Mouse (Mus musculus) embryonic stem cell, embryonic (primary cell): ENCODE results near the gene Fhad1.

ENCODE experiments used
- CTCF ChIA-PET, 4 experiments: fragments of 300-600 bp in 2 of 4; fragments of 350-600 bp in 2 of 4; sonication (Branson Sonifier 250); formaldehyde crosslinking; loops; one replicate each; lab custom pipeline; 2022; ENCODE audit warnings: inconsistent platforms in 2 of 4; lab: Charles Lee
- POLR2A ChIA-PET, 4 experiments: fragments of 300-600 bp in 2 of 4; fragments of 350-600 bp in 2 of 4; sonication (Branson Sonifier 250); formaldehyde crosslinking; loops; one replicate each; lab custom pipeline; 2022; ENCODE audit warnings: antibody characterized with exemption in 4 of 4, inconsistent platforms in 1 of 4; lab: Charles Lee

Fhad1 gene

DNA sequence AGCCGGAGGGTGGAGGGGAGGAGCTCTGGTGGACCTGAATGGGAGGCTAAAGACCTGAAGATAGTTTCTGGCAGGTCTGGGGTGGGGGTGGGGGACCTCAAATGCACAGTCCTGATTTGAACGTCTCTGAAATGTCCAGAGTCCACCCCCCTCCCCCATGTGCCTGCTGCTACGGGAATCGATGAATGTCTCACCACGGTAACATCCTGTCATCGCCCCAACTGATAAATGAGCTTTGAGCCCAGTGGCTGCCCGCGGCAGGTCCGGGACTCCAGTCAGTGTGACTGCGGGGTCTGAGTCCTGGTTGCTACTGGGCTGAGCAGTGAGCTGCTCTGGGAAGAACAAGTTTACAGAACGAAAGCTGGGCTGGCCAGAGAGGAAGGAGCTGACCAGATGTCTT lies 72.5 kb downstream of the Fhad1 start:
- CTCF ChIA-PET, result interaction anchor here in 1 of 4 experiments (0.6 kb wide), 1 partner anchor 68 kb away, joined by 4 read pairs; no protein-coding TSS in a partner anchor

GRCm38 (mm10) chr4:141941289-141941688 lies 73.6 kb downstream of the Fhad1 start:
- POLR2A ChIA-PET, result interaction anchor here in 2 of 4 experiments (0.7 to 1.2 kb wide), 2 partner anchors 12 to 40 kb away, joined by 3 read pairs; no protein-coding TSS in a partner anchor
- CTCF ChIA-PET, result no interaction called here

More for the DNA sequence above, 72.5 kb downstream of the Fhad1 start:
- POLR2A ChIA-PET, result interaction anchor here in 3 of 4 experiments (0.6 to 1.2 kb wide), 6 partner anchors 9 to 1399 kb away, joined by 3 to 9 read pairs (median 3); no protein-coding TSS in a partner anchor

GRCm38 (mm10) chr4:141938535-141938934 lies 76.3 kb downstream of the Fhad1 start:
- ChIA-PET CTCF (interaction anchor here (0.6 to 1.5 kb wide), 10 partner anchors 10 to 554 kb away, joined by 3 to 5 read pairs (median 3); partner anchors contain the start of gene Casp9 (in 1 of the 4)), POLR2A (interaction anchor here in 1 of 4 experiments (0.8 kb wide), 1 partner anchor 19 kb away, joined by 3 read pairs; no protein-coding TSS in a partner anchor)

GRCm38 (mm10) chr4:141932785-141933574 lies 81.9 kb downstream of the Fhad1 start:
- ChIA-PET POLR2A (interaction anchor here in 3 of 4 experiments (0.6 to 1.5 kb wide), 5 partner anchors 10 to 61 kb away, joined by 3 to 4 read pairs (median 3); no protein-coding TSS in a partner anchor), CTCF (no interaction called here)

DNA sequence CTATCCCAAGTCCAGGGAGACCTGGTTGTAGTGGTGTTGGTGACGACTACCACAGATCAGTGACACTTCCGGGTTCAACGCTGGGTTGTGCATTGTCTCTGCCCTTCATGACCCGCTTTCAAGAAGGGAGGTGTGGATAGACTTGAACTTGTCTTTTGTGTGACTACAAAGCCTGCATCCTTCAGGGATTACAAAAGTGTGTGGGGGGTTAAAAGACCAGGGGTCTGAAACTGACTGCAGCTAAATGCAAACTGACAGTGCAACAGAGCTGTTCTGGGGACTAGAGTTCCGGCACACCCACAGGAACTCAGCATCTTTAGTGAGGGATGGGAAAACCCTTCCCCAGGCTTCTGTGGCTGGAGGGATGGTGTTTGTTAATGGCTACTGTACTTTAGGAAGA lies 83.4 kb downstream of the Fhad1 start:
- ChIA-PET CTCF (no interaction called here), POLR2A (interaction anchor here in 2 of 4 experiments (0.6 to 1.0 kb wide), 4 partner anchors 24 to 63 kb away, joined by 3 to 6 read pairs (median 4); no protein-coding TSS in a partner anchor)

DNA sequence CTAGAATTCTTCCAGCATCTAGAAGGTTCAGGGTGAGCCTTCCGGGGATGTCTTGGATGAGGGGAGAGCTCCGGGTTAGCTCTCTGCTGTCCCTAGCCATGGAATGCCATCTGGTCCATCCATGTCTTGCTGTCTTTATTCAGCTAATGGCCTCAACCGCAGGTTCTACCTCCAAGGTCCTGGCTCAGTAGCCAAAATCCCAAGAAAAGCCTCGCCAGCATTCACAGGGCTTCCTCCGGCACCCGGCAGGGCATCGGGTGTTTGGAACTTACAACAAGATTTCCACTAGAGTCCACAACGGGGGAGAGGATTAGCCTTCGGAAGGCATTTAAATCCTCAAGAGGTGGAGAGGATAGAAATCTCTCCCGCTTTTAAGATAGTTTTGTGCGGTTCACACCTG lies 84.9 kb downstream of the Fhad1 start:
- ChIA-PET POLR2A (interaction anchor here in 2 of 4 experiments (1.0 kb wide), 2 partner anchors 10 to 237 kb away, joined by 3 read pairs; no protein-coding TSS in a partner anchor), CTCF (interaction anchor here in 1 of 4 experiments (1.3 kb wide), 1 partner anchor 64 kb away, joined by 3 read pairs; no protein-coding TSS in a partner anchor)

DNA sequence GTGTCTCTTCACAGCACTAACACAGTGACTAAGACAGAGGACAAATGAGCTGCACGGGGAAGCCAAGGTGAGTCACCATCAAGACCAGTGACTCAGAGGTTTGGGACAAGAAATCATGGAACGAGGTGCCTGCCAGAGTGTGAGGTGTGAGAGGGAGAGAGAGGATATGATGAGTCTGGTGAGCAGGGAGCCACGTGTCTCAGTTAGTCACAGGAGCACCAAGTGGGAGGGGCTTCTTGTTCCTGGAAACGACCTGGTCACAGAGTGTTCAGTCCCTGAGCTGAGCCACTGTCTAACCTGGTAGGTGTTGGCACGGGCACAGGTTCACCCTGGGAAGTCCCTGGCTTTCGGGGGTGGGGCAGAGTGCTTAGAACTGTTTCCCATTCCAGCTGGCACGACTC lies 86.0 kb downstream of the Fhad1 start:
- POLR2A ChIA-PET, result interaction anchor here in 3 of 4 experiments (0.5 to 1.2 kb wide), 15 partner anchors 9 to 364 kb away, joined by 3 to 5 read pairs (median 3); partner anchors contain the start of gene Dnajc16 (in 1 of the 3)

GRCm38 (mm10) chr4:141925781-141926345 lies 89.0 kb downstream of the Fhad1 start:
- POLR2A ChIA-PET, result interaction anchor here in 3 of 4 experiments (0.6 to 1.6 kb wide), 5 partner anchors 10 to 323 kb away, joined by 3 to 5 read pairs (median 3); partner anchors contain the start of gene Casp9 (in 1 of the 3)
- CTCF ChIA-PET, result interaction anchor here in 2 of 4 experiments (0.6 to 1.1 kb wide), 3 partner anchors 37 to 267 kb away, joined by 3 read pairs; no protein-coding TSS in a partner anchor

More for the DNA sequence above, 86.0 kb downstream of the Fhad1 start:
- CTCF ChIA-PET, result interaction anchor here in 1 of 4 experiments (0.6 to 1.3 kb wide), 2 partner anchors 10 to 62 kb away, joined by 3 read pairs; no protein-coding TSS in a partner anchor

DNA sequence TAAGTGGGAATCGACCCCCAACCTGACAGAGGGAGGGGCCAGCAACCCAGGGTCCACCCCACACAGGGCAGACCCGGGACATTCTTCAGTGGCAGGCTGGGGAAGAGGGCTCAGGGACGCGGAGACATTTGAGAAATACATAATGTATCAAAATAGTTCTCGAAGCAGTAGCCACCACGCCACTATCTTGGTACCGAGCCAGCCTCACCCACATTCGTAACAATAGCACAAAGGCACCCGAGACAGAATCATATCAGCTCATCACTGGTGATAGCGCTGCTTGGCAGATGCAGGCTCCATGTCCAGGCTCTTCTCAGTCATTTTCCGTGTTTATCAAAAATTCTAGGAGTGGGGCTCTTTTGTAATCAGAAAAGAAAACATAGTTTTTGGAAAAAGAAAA lies 90.9 kb downstream of the Fhad1 start:
- CTCF ChIA-PET, result no interaction called here
- POLR2A ChIA-PET, result no interaction called here

DNA sequence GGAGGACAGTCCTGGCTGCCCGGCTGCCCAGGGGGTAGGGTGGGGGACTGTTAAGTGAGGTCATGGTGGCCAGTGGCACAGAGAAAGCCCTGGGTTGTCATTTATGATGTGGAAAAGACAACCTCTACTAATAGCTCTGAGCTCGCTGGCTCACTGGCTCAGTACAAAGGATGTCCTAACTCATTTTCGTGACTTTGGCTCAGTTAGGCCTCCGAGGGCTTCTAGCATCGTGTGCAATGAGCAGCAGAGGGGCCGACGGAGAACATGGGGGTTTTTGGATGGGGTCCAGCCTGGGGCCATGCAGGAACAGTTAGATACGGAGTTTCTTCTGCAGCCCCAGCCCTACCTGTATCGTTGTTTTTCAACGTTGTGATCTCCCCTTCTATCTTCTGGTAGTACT lies 94.5 kb downstream of the Fhad1 start:
- POLR2A ChIA-PET, result interaction anchor here in 2 of 4 experiments (0.9 to 1.3 kb wide), 2 partner anchors 9 kb away, joined by 3 to 4 read pairs; no protein-coding TSS in a partner anchor

DNA sequence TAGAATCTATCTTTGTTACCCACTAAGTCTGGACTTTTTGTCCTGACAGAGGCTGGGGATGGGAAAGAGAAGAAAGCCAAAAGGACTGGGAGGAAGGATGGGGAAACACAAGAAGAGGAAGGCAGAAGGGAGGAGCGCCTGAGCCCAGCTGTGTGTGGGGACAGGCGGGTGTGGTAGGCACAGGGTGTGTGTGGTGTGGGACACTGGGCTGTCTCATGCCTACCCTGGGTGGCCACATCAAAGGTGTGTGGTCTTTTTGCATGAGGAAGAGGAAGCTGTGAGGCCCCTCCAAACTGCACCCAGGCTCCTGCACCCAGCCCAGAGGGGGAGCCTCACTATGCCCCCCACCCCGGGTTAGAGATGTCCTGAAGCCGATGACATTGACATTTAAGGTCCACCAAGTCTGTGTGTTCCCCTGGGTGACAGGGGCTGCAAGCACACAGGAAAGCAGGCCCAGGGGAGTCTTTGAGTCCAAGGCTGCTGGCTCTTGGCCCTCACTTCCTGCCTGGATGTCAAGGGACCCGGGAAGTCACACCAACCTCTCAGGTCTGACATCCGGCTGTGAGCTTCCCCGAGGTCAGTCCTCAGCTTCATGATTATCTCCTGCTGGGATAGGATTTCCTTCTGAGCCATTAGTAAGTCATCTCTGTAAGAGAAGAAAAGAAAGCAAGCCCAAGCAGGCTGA lies 97.0 kb downstream of the Fhad1 start:
- CTCF ChIA-PET, result no interaction called here
- POLR2A ChIA-PET, result interaction anchor here in 2 of 4 experiments (0.7 to 1.4 kb wide), 3 partner anchors 10 to 257 kb away, joined by 3 to 4 read pairs (median 3); no protein-coding TSS in a partner anchor

More for the DNA sequence above, 94.5 kb downstream of the Fhad1 start:
- CTCF ChIA-PET, result interaction anchor here in 1 of 4 experiments (0.8 kb wide), 1 partner anchor 19 kb away, joined by 3 read pairs; no protein-coding TSS in a partner anchor

DNA sequence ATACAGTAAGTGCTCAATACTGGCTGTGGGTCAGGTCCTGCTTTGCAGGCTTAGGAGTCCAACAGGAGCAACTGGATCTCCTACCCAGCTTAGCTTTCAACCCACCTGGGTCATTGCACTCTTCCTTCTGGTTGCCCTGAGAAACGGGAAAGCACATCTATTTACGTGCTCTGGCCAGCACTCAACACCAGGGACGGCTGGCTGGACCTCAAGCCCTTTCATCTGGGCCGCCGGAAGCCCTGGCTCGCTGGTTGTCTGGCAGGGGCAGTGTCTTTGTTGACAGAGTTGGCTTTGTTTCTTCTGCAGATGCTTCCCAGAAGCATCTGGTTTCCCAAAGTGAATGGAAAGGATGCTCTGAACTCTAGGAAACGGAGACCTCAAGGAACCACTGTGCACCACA lies 100.8 kb downstream of the Fhad1 start:
- ChIA-PET POLR2A (interaction anchor here in 1 of 4 experiments (0.6 kb wide), 1 partner anchor 12 kb away, joined by 3 read pairs; no protein-coding TSS in a partner anchor), CTCF (no interaction called here)

DNA sequence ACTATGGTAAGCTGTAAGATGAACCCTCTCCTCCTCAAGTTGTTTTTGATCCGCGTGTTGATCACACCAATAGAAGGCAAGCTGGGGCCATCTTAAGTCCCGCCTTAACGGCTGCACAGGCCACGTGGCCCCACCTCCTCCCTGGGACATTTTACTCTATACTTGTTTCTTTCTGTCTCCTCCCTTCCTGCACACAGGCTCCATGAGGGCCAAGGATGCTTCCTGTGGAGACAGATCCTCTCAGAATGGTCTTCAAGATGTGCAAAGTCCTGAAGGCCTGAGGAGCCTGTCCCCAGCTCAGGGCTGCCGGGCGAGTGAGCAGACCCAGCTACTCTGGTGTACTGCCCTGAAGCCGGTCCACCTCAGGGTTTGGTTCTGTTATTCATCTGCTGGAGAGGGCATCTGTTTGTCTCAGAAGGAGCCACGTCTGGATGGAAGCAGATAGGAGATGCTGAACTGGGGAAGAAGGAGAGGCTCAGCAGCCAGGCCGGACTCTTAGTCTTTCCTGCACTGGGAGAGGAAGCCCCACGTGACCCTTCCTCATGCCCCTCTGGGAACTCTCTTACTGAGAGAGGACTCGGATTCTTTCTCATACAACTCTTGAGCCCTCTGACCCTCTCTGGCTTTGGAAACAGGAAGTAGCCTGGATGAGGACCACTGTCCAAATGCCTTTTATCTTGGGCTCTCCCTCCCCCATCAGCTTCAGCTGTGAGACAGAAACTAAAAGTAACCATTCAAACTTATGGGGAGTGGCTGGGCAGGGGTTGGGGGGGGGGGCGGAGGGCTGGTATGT lies 101.5 kb downstream of the Fhad1 start:
- CTCF ChIA-PET, result no interaction called here
- POLR2A ChIA-PET, result interaction anchor here in 2 of 4 experiments (0.6 to 1.1 kb wide), 2 partner anchors 11 to 71 kb away, joined by 4 to 6 read pairs; no protein-coding TSS in a partner anchor

GRCm38 (mm10) chr4:141904710-141905109 lies 110.2 kb downstream of the Fhad1 start:
- CTCF ChIA-PET, result no interaction called here
- POLR2A ChIA-PET, result interaction anchor here in 2 of 4 experiments (0.5 to 1.0 kb wide), 4 partner anchors 22 to 181 kb away, joined by 3 read pairs; partner anchors contain the start of gene Ddi2 (in 1 of the 2)

GRCm38 (mm10) chr4:141902479-141902858 lies 112.4 kb downstream of the Fhad1 start:
- POLR2A ChIA-PET, result interaction anchor here in 2 of 4 experiments (0.5 to 1.7 kb wide), 5 partner anchors 11 to 233 kb away, joined by 3 to 4 read pairs (median 3); no protein-coding TSS in a partner anchor
- CTCF ChIA-PET, result interaction anchor here in 2 of 4 experiments (0.5 to 0.6 kb wide), 2 partner anchors 47 to 103 kb away, joined by 3 read pairs; no protein-coding TSS in a partner anchor

- POLR2A ChIA-PET, result interaction anchor here in 2 of 4 experiments (0.5 to 1.7 kb wide), 6 partner anchors 11 to 506 kb away, joined by 3 to 6 read pairs (median 4); no protein-coding TSS in a partner anchor
- CTCF ChIA-PET, result interaction anchor here in 2 of 4 experiments (0.5 to 1.0 kb wide), 3 partner anchors 37 to 104 kb away, joined by 3 to 4 read pairs (median 3); no protein-coding TSS in a partner anchor
Measured at GRCm38 (mm10) chr4:141901711-141902478, 113.0 kb downstream of the Fhad1 start.
